Mouse (Mus musculus): ENCODE measurements at regions not wholly inside any gene's neighbourhood (a gene's known extent, or its start where the extent isn't known, plus 50 kb on each side); places are given as distances from the start of the nearest gene placed in this dataset.

- DNase-seq, result no peak
Observed at GRCm38 (mm10) chr4:9218380-9218779, 979.5 kb upstream of the Car8 start.

- DNase-seq, result no peak
Observed at GRCm38 (mm10) chr4:9208606-9209005, 969.8 kb upstream of the Car8 start.

GRCm38 (mm10) chr4:9200012-9200411, 961.2 kb upstream of the Car8 start:
- DNase-seq, result no peak

- DNase-seq, result no peak
Observed at GRCm38 (mm10) chr4:9196435-9196834, 957.6 kb upstream of the Car8 start.

- DNase-seq, result no peak
Observed at GRCm38 (mm10) chr4:9193121-9193520, 954.3 kb upstream of the Car8 start.

GRCm38 (mm10) chr4:9185156-9185875, 946.5 kb upstream of the Car8 start:
- DNase-seq, result no peak

- peak; percentile 35 for DNase-seq
Observed at GRCm38 (mm10) chr4:9184451-9185121, 945.7 kb upstream of the Car8 start.

- no peak for DNase-seq
Observed at GRCm38 (mm10) chr4:9174365-9174764, 935.5 kb upstream of the Car8 start.

- DNase-seq, result no peak
Observed at GRCm38 (mm10) chr4:9162374-9162773, 923.5 kb upstream of the Car8 start.

GRCm38 (mm10) chr4:9161814-9162133, 922.9 kb upstream of the Car8 start:
- DNase-seq, result no peak

- no peak for DNase-seq
Observed at GRCm38 (mm10) chr4:9161068-9161813, 922.4 kb upstream of the Car8 start.

- DNase-seq, result no peak
Observed at GRCm38 (mm10) chr4:9147732-9148131, 908.9 kb upstream of the Car8 start.

- no peak for DNase-seq
Observed at GRCm38 (mm10) chr4:9144226-9145215, 905.7 kb upstream of the Car8 start.

- no peak for DNase-seq
Observed at GRCm38 (mm10) chr4:9143087-9143486, 904.2 kb upstream of the Car8 start.

GRCm38 (mm10) chr4:9141946-9142683, 903.3 kb upstream of the Car8 start:
- DNase-seq, result no peak

GRCm38 (mm10) chr4:9140691-9141090, 901.9 kb upstream of the Car8 start:
- no peak for DNase-seq

GRCm38 (mm10) chr4:9136657-9137056, 897.8 kb upstream of the Car8 start:
- no peak for DNase-seq

- no peak for DNase-seq
Observed at GRCm38 (mm10) chr4:9136188-9136569, 897.3 kb upstream of the Car8 start.

- DNase-seq, result peak; percentile 90
Observed at GRCm38 (mm10) chr4:9135481-9136187, 896.8 kb upstream of the Car8 start.

GRCm38 (mm10) chr4:9133695-9134094, 894.9 kb upstream of the Car8 start:
- no peak for DNase-seq

- no peak for DNase-seq
Observed at GRCm38 (mm10) chr4:9132982-9133625, 894.3 kb upstream of the Car8 start.
